Mouse (Mus musculus): ENCODE measurements around the gene Ccl6.

Gene Ccl6

DNA sequence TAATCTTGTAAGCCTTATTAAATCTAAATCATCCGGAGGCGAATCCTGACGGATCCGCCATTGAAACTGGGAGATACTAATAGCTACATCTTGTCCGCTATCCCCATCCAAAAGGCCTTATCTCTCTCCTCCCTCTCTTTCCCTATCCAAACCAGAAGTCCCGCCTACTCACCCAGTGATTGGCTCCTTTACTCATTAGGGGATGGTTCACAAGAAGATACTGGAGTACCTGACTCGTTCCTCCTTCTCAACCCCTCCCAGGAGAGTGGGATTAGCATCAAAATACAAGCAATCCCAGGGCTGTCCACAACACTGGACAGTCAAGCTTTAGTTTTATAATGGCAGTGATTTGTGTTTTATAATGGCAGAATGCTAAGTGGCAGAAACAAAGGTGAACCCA, 25.6 kb downstream of the Ccl6 start:
- in situ Hi-C loops (cut with MboI; ENCODE audit: unreplicated experiment in 2 of 2) = loop anchor here in 1 of 2 experiments (5.0 kb wide), 1 partner anchor 55 kb away; no protein-coding TSS in a partner anchor

DNA sequence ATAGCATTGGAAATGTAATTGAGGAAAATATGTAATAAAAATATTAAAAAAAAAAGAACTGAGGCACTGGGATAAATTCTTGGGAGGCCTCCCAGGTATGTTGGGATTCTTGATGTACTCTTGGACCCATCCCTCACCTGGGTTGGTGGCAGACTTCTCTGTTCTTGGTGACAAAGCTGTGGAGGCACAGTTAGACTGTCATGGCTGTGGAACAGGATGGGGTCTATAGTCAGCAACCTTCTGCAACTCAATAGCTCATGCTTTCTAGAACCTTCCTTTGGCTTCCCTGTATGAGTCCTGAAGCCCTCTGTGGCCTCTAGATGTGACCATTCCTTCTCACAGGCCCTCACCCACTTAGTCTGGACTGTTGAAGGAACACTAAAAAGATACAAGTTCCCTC, 26.3 kb downstream of the Ccl6 start:
- in situ Hi-C loops (cut with MboI; ENCODE audit: unreplicated experiment in 2 of 2) = loop anchor here in 1 of 2 experiments (5.0 kb wide), 1 partner anchor 56 kb away; no protein-coding TSS in a partner anchor

DNA sequence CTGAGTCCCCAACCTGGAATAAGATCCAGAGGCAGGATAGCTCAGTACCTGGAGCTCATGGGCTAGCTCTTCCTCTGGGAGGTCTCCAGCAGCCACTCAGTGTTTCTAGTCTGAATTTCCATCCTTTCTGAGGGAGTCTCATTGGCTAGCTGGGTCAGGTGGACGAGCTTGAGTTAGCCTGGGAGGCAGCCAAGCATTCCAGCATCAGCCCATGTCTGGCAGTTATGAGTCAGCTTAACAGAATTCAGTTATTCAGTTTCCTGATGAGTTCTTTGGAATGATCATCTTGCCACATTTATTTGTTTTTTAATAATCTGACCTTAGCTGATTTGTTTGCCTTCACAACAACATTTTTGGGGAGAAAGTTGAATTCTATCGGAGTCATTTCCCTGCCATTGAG, 29.1 kb downstream of the Ccl6 start:
- in situ Hi-C loops (cut with MboI; ENCODE audit: unreplicated experiment in 2 of 2) = no loop called here

DNA sequence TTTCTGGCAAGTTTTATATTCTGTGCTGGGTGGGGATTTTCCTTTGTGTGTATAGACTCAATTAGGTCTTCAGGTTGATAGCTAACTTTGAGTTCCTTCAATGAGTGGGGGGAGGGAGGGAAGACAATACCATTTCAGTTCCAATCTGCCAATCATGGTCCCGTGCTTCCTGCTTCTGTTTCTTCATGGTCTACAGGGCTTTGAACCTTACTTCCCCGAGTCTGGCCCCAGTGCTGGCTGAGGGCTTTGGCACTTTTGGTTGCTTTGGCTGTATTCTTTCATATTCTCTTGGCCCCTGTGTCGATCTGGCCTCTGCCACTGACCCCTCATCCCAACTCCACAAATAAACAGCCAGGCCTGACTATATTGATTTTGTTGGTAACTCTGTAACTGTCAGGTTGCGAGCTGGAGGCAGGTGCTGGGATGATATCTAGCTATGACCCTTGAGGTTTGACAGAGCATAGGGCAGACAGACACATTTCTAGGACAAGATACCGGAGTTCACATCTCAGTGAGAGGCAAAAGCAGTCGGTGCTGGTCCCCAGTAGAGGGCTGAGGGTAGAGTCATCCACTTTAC, 30.5 kb downstream of the Ccl6 start:
- in situ Hi-C loops (cut with MboI; ENCODE audit: unreplicated experiment in 2 of 2) = no loop called here

DNA sequence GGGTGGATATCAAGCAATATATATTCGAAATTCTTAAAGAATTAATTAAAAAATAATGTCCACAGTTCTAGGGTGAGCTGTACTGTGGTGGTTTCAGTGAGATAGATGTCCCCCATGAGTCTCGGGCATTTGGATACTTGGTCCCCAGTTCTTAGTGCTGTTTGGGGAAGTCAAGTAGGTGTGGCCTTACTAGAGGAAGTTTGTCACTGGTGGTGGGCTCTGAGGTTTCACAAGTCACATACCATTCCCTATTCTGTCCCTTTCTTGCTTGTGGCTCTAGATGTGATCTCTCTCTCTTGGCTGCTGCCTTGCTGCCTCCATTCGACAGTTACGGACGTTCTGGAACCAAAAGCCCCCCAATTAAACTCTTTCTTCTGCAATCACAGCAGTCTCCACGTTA, 32.5 kb downstream of the Ccl6 start:
- in situ Hi-C loops (cut with MboI; ENCODE audit: unreplicated experiment in 2 of 2) = no loop called here

DNA sequence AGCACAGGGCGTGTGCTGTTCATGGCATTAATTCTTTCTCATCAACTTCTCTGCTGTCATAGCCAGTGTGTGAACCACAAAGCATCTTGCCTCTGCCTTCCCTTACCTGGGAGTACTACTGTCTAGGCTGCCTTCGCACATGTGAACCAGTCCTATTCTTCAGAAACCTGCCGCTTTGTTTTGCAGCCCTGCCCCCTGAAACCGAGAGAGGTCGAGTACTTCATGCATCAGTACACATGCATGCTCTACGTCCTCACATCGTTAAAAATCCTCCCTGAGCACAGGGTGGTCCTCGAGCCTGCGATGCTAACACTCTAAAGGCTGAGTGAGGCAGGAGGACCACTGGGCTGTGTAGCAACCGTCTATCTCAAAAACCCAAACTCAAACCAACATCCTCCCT, 35.8 kb downstream of the Ccl6 start:
- in situ Hi-C loops (cut with MboI; ENCODE audit: unreplicated experiment in 2 of 2) = loop anchor here in 1 of 2 experiments (5.0 kb wide), 1 partner anchor 180 kb away; no protein-coding TSS in a partner anchor

DNA sequence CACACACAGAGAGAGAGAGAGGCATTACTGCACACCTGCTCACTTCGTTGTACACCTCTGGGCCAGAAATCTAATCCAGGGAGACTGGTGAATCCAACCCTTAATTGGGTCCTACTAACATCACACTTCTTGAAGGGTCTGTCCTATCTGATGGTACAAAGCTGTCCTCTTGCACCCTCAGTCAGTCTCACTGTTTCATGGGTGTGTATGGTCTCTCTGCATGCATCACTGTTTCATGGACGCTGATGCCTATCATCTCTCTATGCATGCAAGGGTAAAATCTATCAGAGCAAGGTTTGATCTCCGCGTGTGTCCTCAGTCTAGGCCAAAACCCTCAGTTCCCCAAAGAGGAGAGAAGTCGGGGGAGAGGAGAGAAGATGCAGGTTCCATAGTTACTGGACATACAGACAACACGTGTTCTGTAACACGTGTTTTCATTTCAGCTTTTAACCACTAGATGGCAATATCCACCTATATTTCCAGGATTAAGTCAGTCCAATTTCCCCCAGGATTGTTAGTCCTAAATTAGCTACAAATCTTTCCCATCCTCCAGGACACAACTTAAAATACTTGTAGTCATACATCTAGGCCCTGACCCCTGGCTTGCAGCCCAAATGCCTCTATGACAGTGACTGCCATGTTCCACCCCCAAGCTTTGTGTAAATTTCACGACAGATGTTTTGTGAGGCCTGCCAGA, 36.7 kb downstream of the Ccl6 start:
- in situ Hi-C loops (cut with MboI; ENCODE audit: unreplicated experiment in 2 of 2) = loop anchor here in 1 of 2 experiments (5.0 kb wide), 1 partner anchor 181 kb away; no protein-coding TSS in a partner anchor

DNA sequence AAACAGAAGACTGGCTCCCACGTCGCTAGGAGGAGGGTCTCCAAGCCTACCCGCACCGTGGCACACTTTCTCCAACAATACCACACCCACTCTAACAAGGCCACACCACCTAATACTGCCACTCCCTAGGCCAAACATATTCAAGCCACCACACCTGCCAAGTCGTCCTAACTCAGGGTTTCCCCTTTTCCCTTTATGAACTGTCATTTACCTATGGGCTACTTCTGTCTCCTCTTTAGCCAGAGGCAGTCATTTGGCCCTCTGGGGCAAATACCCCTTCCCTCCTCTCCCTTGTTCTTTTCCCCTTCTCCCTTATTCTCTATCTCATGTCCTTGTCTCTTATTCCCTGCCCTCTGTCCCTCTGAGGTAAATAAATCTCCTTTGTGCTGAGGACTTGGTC, 41.2 kb downstream of the Ccl6 start:
- in situ Hi-C loops (cut with MboI; ENCODE audit: unreplicated experiment in 2 of 2) = loop anchor here (5.0 kb wide), 2 partner anchors 109 to 181 kb away; no protein-coding TSS in a partner anchor

DNA sequence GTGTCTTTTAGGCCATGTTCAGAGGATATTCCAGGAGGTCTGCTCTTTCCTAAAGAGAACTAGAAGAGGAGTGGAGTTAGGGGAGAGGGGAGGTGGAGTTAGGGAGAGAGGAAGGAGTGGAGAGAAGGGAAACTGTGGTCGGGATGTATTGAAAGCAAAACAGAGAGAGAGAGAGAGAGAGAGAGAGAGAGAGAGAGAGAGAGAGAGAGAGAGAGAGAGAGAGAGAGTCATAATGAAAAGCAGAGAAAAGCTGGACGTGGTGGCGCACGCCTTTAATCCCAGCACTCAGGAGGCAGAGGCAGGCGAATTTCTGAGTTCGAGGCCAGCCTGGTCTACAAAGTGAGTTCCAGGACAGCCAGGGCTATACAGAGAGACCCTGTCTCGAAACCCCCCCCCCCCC, 41.9 kb downstream of the Ccl6 start:
- in situ Hi-C loops (cut with MboI; ENCODE audit: unreplicated experiment in 2 of 2) = loop anchor here (5.0 kb wide), 2 partner anchors 109 to 181 kb away; no protein-coding TSS in a partner anchor

DNA sequence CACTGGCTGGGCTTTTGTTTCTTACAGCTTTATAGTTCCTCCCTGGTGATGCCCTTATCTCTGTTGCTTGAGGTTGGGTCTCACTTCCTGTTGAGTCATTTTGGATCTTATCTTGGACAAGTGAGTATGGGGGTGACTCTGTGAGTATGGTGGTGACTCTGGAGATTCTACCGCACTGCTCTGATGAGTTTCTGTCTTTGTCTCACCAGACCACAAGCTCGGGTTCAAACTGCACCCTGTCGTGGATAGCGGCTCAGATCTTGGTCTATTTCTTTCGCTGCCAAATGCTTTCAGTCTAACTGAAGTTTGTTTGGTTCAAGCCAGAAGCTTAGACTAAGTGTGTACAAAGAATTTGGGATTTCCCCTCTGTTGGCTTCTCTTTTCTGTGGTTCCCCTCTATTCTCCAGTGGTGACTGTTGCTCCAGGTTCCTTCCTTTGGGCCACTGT, 42.7 kb downstream of the Ccl6 start:
- in situ Hi-C loops (cut with MboI; ENCODE audit: unreplicated experiment in 2 of 2) = loop anchor here (5.0 kb wide), 2 partner anchors 108 to 182 kb away; no protein-coding TSS in a partner anchor

DNA sequence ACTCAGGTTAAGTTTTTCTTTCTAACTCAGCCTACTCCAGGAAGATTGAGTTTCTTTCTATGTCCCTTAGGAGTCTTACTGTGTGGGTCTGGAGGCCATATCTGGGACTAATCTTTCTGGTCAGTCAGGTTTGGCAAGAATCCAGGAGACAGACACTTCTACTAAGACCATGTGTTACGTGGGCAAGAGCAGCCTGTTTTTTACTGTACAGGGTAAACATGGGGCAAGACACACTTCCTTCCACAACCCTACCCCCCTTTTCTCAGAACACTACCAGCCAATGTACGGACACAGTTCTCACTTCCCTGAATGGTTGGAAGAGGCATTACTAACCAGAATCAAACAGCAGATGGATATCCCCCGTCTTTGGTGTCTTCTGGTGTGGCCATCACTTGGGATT, 48.7 kb downstream of the Ccl6 start:
- in situ Hi-C loops (cut with MboI; ENCODE audit: unreplicated experiment in 2 of 2) = loop anchor here in 1 of 2 experiments (10.0 kb wide), 1 partner anchor 99 kb away; no protein-coding TSS in a partner anchor

DNA sequence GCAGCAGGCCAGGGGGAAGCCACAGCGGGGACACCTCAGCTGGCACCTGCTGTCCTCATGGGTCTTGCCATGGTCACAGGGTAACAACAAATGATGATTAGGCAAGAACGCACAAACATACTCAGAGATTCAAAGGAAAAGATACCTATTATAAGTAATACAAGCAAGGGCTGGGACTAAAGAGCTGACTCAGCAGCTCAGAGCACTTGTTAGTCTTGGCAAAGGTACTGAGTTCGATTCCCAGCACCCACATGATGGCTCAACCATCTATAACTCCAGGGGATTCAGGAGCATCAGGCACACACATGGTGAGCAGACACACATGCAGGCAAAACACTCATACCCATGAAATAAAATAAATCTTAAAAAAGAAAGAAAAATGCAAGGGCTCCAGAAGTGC, 51.5 kb downstream of the Ccl6 start:
- in situ Hi-C loops (cut with MboI; ENCODE audit: unreplicated experiment in 2 of 2) = loop anchor here in 1 of 2 experiments (10.0 kb wide), 1 partner anchor 97 kb away; no protein-coding TSS in a partner anchor

DNA sequence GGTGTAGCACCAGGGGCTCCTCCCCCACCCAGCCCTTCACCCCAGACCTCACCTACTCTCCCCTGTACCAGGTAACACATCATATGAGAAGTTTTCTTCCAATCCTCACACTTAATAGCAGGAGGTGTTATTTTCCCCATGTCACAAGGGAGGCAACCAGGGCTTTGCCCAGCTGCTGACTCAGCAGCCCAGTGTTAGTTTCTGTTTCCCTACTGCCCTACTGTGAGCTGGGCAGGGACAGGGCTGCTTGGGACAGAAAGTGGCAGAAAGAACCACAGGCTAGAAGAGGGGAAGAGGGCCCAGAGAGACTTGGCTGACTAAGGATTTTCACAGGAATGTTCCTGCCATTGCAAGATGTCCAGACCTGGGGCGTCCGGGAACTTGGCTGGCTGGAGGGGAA, 52.0 kb downstream of the Ccl6 start:
- in situ Hi-C loops (cut with MboI; ENCODE audit: unreplicated experiment in 2 of 2) = loop anchor here in 1 of 2 experiments (10.0 kb wide), 1 partner anchor 96 kb away; no protein-coding TSS in a partner anchor

DNA sequence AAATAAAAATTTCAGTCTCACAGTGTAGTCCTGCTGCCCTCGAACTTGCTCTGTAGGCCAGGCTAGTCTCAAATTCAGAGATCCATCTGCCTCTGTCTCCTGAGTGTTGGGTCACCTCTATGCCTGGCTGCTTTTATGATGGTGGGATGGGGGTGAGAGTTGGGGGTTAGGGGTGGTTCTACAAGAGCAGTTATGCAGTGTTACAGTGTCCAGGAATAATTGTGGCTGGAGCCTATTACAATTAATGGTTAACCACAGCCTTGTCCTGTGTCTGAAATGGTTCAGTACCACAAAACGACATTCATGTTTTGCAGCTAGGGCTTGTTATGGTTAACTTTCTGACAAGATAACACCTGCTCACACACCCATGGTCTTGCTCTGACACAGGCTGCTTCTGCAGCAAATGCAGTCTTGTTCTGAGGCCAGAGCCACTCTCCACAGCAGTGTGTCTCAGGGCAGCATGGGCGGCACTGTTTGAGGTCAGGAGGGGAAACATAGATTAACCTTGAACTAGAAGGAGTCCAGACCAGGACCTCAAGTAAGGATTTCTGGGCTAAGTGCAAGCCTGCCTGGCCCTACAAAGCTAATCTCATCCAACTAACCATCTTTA, 54.1 kb downstream of the Ccl6 start:
- in situ Hi-C loops (cut with MboI; ENCODE audit: unreplicated experiment in 2 of 2) = no loop called here

Data from v-Abl transformed pro-B cells (cell line).